ENCODE assay signal across 8 mouse cellular contexts in the genomic region with DNA sequence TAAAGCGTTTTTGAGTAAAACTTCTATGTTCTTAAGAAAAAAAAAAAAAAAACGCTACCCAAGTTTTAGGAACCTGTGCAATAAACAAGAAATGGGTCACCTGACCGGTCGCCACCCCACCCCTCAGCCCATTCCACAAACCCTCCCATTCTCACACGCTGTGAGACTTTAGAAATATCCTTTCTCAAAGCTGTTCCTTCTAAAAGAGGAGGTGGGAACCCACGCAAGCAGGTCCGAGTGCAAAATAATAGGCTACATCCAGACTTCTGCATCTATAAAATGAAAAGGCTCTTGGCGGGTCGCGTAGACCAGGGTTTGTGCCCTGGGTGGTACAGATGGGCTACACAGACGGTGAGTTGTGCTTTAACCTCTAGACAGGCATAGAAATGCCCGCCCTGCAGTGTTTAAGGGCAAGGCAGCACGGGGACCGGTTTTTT. TPM values are rescaled to one million over a fixed set of nuclear protein-coding genes. Genes with fewer than 3 reads are reported as not detected.
DNase-seq lines count a peak whose midpoint lies in the region; ATAC-seq and TF ChIP-seq lines count a peak whose summit lies in the region.

No protein-coding gene starts in this region.

- under 1% methylated on average over 14 of the region's 14 CpGs for WGBS in kidney, embryonic 14.5 days
- 2% methylated on average over 14 of the region's 14 CpGs for WGBS in intestine, postnatal 0 days
- 3% methylated on average over 14 of the region's 14 CpGs for WGBS in midbrain, embryonic 10.5 days

- H3K4me2 ChIP-seq in kidney, embryonic 14.5 days (replicated peaks; ENCODE audit: low read depth, low read length): peak overlapping the region; percentile 93
- H3K4me2 ChIP-seq in intestine, postnatal 0 days (replicated peaks; ENCODE audit: low read depth): peak overlapping the region; percentile 93

- H3K4me1 ChIP-seq in kidney, embryonic 14.5 days (ENCODE audit: control insufficient read depth, insufficient read depth, low read length): peaks cover 5% of the 10 kb centered on the region; the same call in 1 of the 2 replicates
- H3K4me1 ChIP-seq in E14TG2a.4 (replicated peaks; ENCODE audit: low read depth, low read length): peaks cover 39% of the 10 kb centered on the region
- H3K4me1 ChIP-seq in embryonic fibroblast, embryonic 13.5 days (ENCODE audit: control insufficient read depth, insufficient read depth, low read length): no peaks in the 10 kb centered on the region
- peaks cover 4% of the 10 kb centered on the region for H3K4me1 ChIP-seq in intestine, postnatal 0 days (replicated peaks; ENCODE audit: control insufficient read depth, insufficient read depth, low read length)
- peaks cover 49% of the 10 kb centered on the region for H3K4me1 ChIP-seq in midbrain, embryonic 10.5 days

- peak overlapping the region; percentile 96 for H3K27ac ChIP-seq in kidney, embryonic 14.5 days (ENCODE audit: low read depth, low read length)
- H3K27ac ChIP-seq in embryonic fibroblast, embryonic 13.5 days (ENCODE audit: insufficient read depth, low read length): peak overlapping the region; percentile 62
- peak overlapping the region; percentile 95 for H3K27ac ChIP-seq in intestine, postnatal 0 days (ENCODE audit: low read depth, low read length)
- H3K27ac ChIP-seq in midbrain, embryonic 10.5 days (replicated peaks): peak overlapping the region; percentile 96

- peak overlapping the region; percentile 59 for H3K4me3 ChIP-seq in kidney, embryonic 14.5 days (ENCODE audit: low read length)
- peak overlapping the region; percentile 89 for H3K4me3 ChIP-seq in E14TG2a.4 (replicated peaks; ENCODE audit: low read length)
- H3K4me3 ChIP-seq in embryonic fibroblast, embryonic 13.5 days (ENCODE audit: insufficient read depth, low read length): peak overlapping the region; percentile 37
- peak overlapping the region; percentile 99 for H3K4me3 ChIP-seq in intestine, postnatal 0 days (ENCODE audit: low read depth, low read length)
- H3K4me3 ChIP-seq in midbrain, embryonic 10.5 days: peak overlapping the region; percentile 78

- TF ChIP-seq POLR2A in embryonic fibroblast, embryonic 13.5 days (IDR thresholded peaks at IDR 0.05; ENCODE audit: low read depth, low read length): 0 out of 2 replicates have a peak, but pooled peaks have one; percentile 57

- ATAC-seq in kidney, embryonic 14.5 days (ENCODE audit: low FRiP score, low TSS enrichment): no peak
- ATAC-seq in intestine, postnatal 0 days: no peak

- H3K9ac ChIP-seq in kidney, embryonic 14.5 days (ENCODE audit: low read depth, low read length): peak overlapping the region; percentile 70
- no peak overlapping the region for H3K9ac ChIP-seq in intestine, postnatal 0 days (ENCODE audit: low read depth, low read length)

- H3K27me3 ChIP-seq in kidney, embryonic 14.5 days (ENCODE audit: control insufficient read depth, insufficient read depth, low read length): no peaks in the 10 kb centered on the region
- H3K27me3 ChIP-seq in E14TG2a.4 (ENCODE audit: insufficient read depth, low read length): no peaks in the 10 kb centered on the region
- no peaks in the 10 kb centered on the region for H3K27me3 ChIP-seq in intestine, postnatal 0 days (replicated peaks; ENCODE audit: control insufficient read depth, insufficient read depth, low read length)
- no peaks in the 10 kb centered on the region for H3K27me3 ChIP-seq in midbrain, embryonic 10.5 days (ENCODE audit: low read depth, poor library complexity, severe bottlenecking)

- no peaks in the 10 kb centered on the region for H3K9me3 ChIP-seq in kidney, embryonic 14.5 days (ENCODE audit: control insufficient read depth, low read length)
- H3K9me3 ChIP-seq in E14TG2a.4 (ENCODE audit: low read length): no peaks in the 10 kb centered on the region
- H3K9me3 ChIP-seq in intestine, postnatal 0 days (ENCODE audit: control insufficient read depth): no peaks in the 10 kb centered on the region
- H3K9me3 ChIP-seq in midbrain, embryonic 10.5 days (replicated peaks): no peaks in the 10 kb centered on the region

- TF ChIP-seq CTCF in E14TG2a.4 (conservative IDR thresholded peaks at IDR 0.05; ENCODE audit: low read length): no peak
- TF ChIP-seq CTCF in embryonic fibroblast, embryonic 13.5 days (IDR thresholded peaks at IDR 0.05; ENCODE audit: borderline replicate concordance, insufficient read depth, low read length): no peak
- no peak for TF ChIP-seq CTCF in intestine, postnatal 0 days (IDR thresholded peaks at IDR 0.05; ENCODE audit: low read depth)

- peaks cover 13% of the 10 kb centered on the region for H3K36me3 ChIP-seq in kidney, embryonic 14.5 days (ENCODE audit: control insufficient read depth, insufficient read depth, low read length)
- H3K36me3 ChIP-seq in E14TG2a.4 (ENCODE audit: insufficient read depth, low read length): peaks cover 14% of the 10 kb centered on the region
- peaks cover 11% of the 10 kb centered on the region for H3K36me3 ChIP-seq in intestine, postnatal 0 days (ENCODE audit: control insufficient read depth, insufficient read depth)
- peaks cover 14% of the 10 kb centered on the region for H3K36me3 ChIP-seq in midbrain, embryonic 10.5 days

- no peak for DNase-seq in kidney, adult 9 months
- no peak for DNase-seq in midbrain, embryonic 10.5 days (ENCODE audit: low spot score)
- no peak for DNase-seq in embryo, embryonic 10 days (ENCODE audit: low spot score)
- no peak for DNase-seq in retina, postnatal 1 day

RNA-seq across cellular contexts. Expression of gene Tob1, which starts 1.5 kb away (rescaled TPM):
- polyA plus RNA-seq in kidney, embryonic 14.5 days (2014; fragmentation: Nextera tagmentation; extraction: Ambion mirVana): 27.2 and 36.6 TPM in 2 replicates
- 33.3 and 33.9 TPM in 2 replicates for polyA plus RNA-seq in embryonic fibroblast, embryonic 13.5 days (2011; ENCODE audit: insufficient read length, low read depth, missing spikeins)
- polyA plus RNA-seq in intestine, postnatal 0 days (2015; fragmentation: Nextera tagmentation; extraction: Ambion mirVana): 69.4 and 71.8 TPM in 2 replicates
- 18.4 and 21.6 TPM in 2 replicates for polyA plus RNA-seq in midbrain, embryonic 10.5 days (2016; fragmentation: Nextera tagmentation; extraction: Ambion mirVana)

RNA-seq across cellular contexts. Expression of gene Wfikkn2, which starts 36.1 kb away (rescaled TPM):
- polyA plus RNA-seq in kidney, embryonic 14.5 days (2014; fragmentation: Nextera tagmentation; extraction: Ambion mirVana): 0.79 and 1.2 TPM in 2 replicates
- 0.28 and 1.1 TPM in 2 replicates for polyA plus RNA-seq in embryonic fibroblast, embryonic 13.5 days (2011; ENCODE audit: insufficient read length, low read depth, missing spikeins)
- 0.50 and 0.66 TPM in 2 replicates for polyA plus RNA-seq in intestine, postnatal 0 days (2015; fragmentation: Nextera tagmentation; extraction: Ambion mirVana)
- polyA plus RNA-seq in midbrain, embryonic 10.5 days (2016; fragmentation: Nextera tagmentation; extraction: Ambion mirVana): 0.27 and 0.99 TPM in 2 replicates

Comparison
In these comparisons a context has a peak if more than half of its experiments do, and no peak if none do; other contexts are left out.
1. H3K4me3 ChIP-seq: peak in every context shown above with its lines; median percentile 99 in intestine, postnatal 0 days; 89 in E14TG2a.4; 78 in midbrain, embryonic 10.5 days; 59 in kidney, embryonic 14.5 days; 37 in embryonic fibroblast, embryonic 13.5 days.